Mouse (Mus musculus) cerebellum, adult (tissue): ENCODE data around the gene Vsig10.

Experiments
- ATAC-seq: cut with Nextera tagmentation; 2 replicates; pipeline ENCODE4 v1.9.2; 2017; ENCODE audit warnings: mild to moderate bottlenecking, moderate library complexity, mixed read lengths; ENCODE audit not compliant: insufficient number of reproducible peaks, low FRiP score, low TSS enrichment

Vsig10 gene

DNA sequence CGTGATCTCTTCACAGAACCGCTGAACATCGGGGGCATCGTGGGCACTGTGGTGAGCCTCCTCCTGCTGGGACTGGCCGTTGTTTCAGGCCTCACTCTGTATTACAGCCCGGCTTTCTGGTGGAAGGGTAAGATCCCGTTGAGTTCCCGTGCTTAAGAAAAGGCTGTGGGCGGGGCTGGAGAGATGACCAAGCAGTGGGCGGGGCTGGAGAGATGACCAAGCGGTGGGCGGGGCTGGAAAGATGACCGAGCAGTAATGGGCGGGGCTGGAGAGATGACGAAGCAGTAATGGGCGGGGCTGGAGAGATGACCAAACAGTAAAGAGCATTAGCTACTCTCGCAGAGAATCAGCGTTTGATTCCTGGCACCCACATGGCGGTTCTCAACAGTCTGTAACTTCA lies 29.4 kb downstream of the Vsig10 start:
- no peak for ATAC-seq

DNA sequence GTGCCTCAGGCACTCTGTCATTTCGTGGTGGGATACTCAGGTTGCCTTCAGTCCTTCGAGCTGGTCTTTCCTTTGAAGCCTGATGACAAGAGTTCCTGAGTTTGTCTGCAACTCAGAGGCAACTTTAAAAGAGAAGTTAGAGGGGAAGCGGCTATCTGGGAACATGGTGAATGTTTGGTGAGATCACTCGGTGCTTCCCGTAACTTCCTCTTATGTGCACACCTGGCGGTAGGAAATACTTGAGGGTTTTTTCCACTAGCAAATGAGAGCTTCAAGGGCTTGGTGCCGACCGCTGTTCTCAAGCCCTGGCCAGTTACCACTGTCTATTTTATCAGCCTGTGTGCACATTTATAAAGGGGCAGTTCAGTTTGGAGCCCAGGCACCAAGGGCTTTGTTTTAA lies 35.2 kb downstream of the Vsig10 start:
- no peak for ATAC-seq

GRCm38 (mm10) chr5:117355648-117356303 lies 36.9 kb downstream of the Vsig10 start:
- ATAC-seq: no peak

DNA sequence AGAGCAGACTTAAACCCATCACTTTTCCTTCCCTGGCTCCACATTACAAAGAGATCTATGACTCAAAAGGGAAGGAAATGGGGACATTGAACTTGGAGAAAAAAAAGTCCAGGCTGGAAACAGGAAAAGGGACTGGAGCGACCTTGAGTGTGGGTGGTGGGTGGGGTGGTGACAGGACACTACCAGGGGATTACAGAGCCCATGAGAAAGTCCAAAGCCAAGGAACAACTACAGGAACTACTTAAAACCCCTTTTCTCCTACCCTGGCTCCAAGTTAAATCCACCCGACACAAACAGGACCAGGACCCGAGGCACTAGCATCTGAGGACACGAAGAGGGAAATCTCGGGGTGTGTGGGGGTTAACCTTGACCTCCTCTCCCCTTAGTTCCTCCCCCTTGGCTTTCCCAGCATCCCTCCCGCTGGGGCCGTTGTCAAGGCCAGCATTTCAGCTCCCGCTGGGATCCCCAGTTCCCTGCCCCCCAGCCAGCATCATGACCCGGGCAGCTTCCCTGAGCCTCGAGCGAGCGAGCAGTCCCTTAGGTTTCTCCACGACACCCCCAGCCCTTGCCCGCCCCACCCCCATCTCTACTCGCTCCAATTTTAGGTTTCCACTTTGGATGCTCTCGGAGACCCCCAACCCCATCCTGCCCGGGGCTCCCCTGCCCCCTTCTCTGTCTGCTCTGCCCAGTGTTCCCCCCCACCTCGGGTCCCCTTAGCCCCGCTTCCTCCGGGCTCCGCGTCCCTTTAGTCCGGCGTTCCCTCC lies 37.7 kb downstream of the Vsig10 start:
- 0 out of 2 replicates have a peak, but pooled peaks have one; percentile 8 for ATAC-seq

- ATAC-seq: peak; percentile 24; the same call in 1 of the 2 replicates
These were observed 38.2 kb downstream of the Vsig10 start, which contains the start of gene Wsb2 for GRCm38 (mm10) chr5:117357129-117357477. Gene Wsb2, plus strand, starts transcription at chr5:117357304.

DNA sequence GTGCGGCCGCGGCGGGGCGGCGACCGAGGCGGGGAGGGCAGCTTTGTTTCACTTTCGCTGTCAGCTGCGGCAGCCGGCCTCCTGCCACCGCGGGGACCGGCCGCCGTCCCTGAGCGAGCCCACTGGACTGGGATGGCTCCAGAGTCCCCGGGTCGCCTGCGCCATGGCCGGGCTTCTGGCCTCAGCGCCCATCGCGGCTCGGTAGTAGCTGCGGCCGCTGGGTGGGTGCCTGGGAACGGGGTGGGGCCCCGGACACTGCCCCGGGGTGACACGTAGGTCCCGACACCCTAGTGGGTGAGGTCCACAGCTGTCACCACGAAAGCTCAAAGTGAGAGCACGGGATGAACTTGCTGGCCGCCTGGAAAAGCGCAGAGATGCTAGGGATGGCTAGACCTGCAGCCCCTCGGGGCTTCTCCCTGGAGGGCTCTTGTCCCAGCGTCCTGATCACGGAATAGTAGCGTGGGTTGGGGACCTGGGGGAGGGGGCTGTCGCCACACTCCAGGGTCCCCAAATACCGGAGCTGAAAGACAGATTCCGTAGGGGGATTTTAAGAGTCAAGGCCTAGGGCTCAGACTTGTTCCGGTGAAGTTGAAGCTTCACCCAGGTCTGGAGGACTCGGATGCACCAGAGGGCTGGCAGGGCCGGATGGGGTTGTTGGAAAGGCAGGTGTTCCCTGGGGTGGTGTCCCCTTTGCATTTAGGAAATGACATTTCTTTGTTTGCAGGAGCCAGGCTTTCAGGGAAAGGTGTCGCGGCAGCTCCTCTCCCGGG lies 38.8 kb downstream of the Vsig10 start:
- peak; percentile 27; the same call in 1 of the 2 replicates for ATAC-seq

DNA sequence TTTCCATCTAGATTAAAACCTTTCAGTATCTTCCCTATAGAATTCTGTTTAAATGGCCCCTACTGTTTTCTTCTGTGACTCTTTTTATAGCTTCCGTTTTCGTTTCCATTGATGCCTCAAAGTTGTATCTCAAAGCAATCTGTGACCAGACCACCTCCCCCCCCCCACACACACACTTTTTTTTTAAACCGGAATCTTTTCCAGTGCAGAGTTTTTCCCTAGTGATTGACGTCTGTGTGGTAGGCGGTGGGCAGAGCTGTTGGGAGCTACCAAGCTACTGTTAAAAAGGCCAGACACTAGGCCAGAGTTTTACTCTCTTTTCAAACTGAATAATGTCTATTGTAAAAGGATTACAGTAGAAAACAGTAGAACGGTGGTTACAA lies 39.4 kb downstream of the Vsig10 start:
- ATAC-seq: no peak

- ATAC-seq: no peak
These were observed 39.8 kb downstream of the Vsig10 start for GRCm38 (mm10) chr5:117358725-117359124.

GRCm38 (mm10) chr5:117359497-117360227 lies 40.8 kb downstream of the Vsig10 start:
- ATAC-seq: no peak

- no peak for ATAC-seq
These were observed 41.3 kb downstream of the Vsig10 start for GRCm38 (mm10) chr5:117360228-117360515.

GRCm38 (mm10) chr5:117360631-117361541 lies 42.0 kb downstream of the Vsig10 start:
- no peak for ATAC-seq

DNA sequence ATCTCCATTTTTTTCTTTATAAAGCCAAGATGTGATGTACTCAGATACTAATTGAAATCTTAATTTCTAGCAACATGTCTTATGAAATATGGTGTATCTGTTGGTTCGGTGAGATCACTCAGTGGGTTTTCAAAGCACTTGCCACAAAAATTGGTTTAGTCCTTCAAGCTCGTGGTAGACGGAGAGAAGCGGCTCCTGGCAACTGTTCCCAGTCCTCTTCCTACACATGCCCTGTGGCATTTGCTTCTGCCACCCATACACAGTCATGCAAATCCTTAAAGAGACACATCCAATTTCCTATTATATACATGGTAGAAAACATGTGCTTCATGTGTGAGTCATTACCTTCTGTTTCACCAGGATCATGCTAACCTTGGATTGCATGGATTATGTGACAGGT lies 42.7 kb downstream of the Vsig10 start:
- no peak for ATAC-seq

DNA sequence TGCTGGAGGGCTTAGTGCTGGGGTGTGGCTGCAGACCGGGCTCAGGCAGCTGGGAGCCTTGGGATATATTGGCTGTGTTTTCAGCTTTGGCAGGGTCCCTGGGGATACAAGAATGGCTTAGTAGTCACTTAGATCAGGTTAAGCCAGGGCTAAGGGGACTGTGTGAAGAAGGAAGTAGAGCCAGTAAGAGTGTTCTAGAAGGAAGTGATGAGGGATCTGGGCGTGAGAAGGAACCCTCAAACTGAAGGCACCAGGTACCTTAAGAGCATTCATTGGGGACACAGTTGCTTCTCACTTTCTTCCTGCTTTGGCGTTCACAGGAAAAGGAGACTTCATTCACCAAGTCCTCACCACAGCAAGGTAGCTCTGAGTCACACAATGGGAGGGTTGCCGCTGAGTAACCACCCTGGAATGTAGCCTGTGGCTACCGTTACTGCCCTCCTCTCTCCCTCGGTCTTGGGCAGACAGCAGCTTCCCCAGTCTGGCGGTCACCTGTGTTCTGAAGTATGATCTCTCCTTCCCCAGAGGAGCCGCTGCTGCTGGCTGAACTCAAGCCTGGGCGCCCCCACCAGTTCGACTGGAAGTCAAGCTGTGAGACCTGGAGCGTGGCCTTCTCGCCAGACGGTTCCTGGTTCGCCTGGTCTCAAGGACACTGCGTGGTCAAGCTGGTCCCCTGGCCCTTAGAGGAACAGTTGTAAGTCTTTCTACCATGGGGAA lies 44.3 kb downstream of the Vsig10 start:
- no peak for ATAC-seq

GRCm38 (mm10) chr5:117364821-117365220 lies 45.9 kb downstream of the Vsig10 start:
- ATAC-seq: no peak

DNA sequence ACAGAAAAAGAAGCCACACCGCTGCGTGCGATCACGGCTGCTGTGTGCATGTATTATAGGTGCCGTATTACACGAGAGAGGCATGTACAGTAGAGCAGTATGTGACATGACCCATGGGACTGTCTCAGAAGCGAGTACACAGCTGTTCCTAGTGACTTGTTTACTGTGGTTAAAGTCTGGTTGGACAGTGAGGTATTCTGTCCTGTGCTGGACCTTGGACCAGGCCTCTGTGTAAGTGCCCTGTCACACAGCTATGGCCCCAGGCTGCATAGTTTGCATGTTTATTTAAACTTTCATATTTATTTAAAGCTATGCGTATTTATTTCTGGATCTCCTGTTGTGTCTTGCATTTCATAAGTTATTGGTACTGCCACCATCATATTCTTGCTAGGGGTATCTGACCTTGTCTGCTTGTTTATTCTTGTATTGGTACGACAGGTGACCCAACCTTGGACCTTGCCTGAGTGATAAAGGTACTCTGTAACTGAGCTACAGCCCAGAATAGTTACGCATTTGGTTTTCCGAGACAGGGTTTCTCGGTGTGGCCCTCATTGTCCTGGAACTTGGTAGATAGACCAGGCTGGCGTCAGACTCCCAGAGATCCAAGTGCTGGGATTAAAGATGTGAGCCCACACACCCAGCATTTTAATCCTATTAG lies 47.1 kb downstream of the Vsig10 start:
- ATAC-seq: no peak

DNA sequence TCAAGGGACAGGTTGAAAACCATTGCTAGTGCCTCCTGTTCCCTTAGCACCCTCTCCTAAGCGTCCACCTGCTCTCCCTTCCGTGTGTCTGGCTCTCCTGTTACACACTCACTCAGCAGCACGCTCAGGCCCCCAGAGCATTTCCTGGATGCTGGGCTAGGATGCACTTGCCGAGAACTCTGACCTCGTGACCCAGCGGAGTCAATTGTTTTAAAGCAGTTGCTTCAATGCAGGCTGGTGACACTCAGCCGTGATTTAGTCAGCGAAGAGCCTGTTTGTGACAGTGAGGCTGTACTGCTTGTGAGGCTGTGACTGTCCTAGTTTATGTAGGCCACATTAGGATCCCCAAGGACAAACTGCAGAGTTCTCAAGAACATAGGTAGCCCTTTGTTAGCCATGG lies 48.3 kb downstream of the Vsig10 start:
- ATAC-seq: no peak

DNA sequence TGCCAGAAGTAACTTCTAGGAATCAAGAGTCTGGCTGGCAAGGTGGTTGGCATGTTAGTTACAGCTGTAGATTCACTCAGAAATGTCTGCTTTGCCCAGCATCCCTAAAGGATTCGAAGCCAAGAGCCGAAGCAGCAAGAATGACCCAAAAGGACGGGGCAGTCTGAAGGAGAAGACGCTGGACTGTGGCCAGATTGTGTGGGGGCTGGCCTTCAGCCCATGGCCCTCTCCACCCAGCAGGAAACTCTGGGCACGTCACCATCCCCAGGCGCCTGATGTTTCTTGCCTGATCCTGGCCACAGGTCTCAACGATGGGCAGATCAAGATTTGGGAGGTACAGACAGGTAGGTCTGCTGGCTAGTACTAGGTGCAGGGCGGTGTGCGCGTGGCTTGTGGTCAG lies 51.7 kb downstream of the Vsig10 start:
- no peak for ATAC-seq

DNA sequence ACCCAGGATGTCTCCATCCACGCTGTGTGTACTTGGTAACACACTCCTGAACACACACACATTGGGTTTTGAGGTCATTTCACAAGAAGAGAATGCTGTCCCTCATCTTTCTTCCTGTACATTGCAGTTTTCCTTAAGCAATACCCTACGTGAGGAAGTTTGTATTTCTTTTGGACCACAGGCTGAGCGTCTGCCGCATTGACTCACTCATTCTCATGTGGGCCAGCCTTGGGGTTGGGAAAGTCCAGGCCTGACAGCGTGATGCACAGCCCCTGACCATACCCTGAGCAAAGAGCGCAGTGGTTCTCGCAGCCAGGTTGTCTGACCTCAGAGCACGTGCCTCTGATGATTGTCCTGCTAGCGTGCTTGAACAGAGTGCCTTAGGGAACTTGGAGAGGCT lies 54.5 kb downstream of the Vsig10 start:
- no peak for ATAC-seq
